Mouse (Mus musculus): Measurements from ENCODE around the gene Prpf6. TPM values are rescaled to one million over a fixed set of nuclear protein-coding genes. Genes with fewer than 3 reads are reported as not detected.

Gene Prpf6
- polyA plus RNA-seq, 1 experiment: 27.7 TPM

- no peak overlapping the region for H3K4me3 ChIP-seq (replicated peaks; ENCODE audit: control insufficient read depth, low read depth, low read length)
- 84% methylated on average over 11 of the region's 11 CpGs for WGBS
Measured at GRCm38 (mm10) chr2:181588229-181588780, 3.4 kb upstream of the Prpf6 start.

DNA sequence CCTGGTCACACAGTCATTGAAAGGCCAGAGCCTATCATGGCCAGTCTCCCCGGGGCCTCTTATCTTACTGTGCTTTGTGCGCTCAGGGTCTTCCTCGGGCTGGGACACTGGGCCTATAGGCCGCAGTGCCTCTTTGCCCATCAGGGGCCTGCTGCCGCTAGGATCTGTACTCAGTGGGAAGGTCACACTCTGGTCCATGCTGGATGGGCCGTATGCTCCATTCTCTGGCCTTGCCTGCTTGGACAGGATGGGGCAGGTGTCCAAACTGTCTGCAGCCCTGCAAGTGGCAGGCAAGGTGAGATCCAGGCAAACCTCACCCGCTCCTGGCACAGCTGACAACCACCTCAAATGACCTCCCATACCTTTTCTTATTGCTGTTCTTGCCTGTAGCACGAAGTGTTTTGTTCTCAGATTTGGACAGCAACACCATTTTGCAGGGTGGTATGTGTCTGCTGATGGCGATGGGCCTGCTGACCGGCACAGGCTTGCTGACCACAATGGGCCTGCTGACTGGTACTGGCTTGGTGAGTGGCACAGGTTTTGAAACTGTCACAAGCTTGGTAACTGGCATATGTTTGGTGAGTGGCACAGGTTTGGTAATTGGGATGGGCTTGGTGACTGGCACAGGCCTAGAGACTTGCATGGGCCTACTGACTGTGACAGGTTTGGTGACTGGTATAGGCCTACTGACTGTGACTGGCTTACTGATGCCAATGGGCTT, 2.5 kb upstream of the Prpf6 start:
- Histone ChIP-seq H3K4me3 (replicated peaks; ENCODE audit: control insufficient read depth, low read depth, low read length) (no peak overlapping the region), H3K4me1 (ENCODE audit: control insufficient read depth, insufficient read depth, low read length) (no peaks in the 10 kb centered on the region), H3K27ac (ENCODE audit: control insufficient read depth, insufficient read depth, low read depth, low read length, poor library complexity) (no peak overlapping the region)
- no peak for TF ChIP-seq CTCF (IDR thresholded peaks at IDR 0.05; ENCODE audit: control insufficient read depth, insufficient read depth, low read length)
- no peak for TF ChIP-seq POLR2A (IDR thresholded peaks at IDR 0.05; ENCODE audit: borderline replicate concordance, control insufficient read depth, low read depth, low read length)
- 88% methylated on average over 10 of the region's 10 CpGs for WGBS

More at GRCm38 (mm10) chr2:181588229-181588780, 3.4 kb upstream of the Prpf6 start:
- no peaks in the 10 kb centered on the region for H3K4me1 ChIP-seq (ENCODE audit: control insufficient read depth, insufficient read depth, low read length)
- H3K27ac ChIP-seq (ENCODE audit: control insufficient read depth, insufficient read depth, low read depth, low read length, poor library complexity): no peak overlapping the region
- TF ChIP-seq CTCF (IDR thresholded peaks at IDR 0.05; ENCODE audit: control insufficient read depth, insufficient read depth, low read length): no peak
- TF ChIP-seq POLR2A (IDR thresholded peaks at IDR 0.05; ENCODE audit: borderline replicate concordance, control insufficient read depth, low read depth, low read length): no peak

- Histone ChIP-seq H3K27ac (ENCODE audit: control insufficient read depth, insufficient read depth, low read depth, low read length, poor library complexity) (no peak overlapping the region), H3K4me3 (replicated peaks; ENCODE audit: control insufficient read depth, low read depth, low read length) (no peak overlapping the region), H3K4me1 (ENCODE audit: control insufficient read depth, insufficient read depth, low read length) (no peaks in the 10 kb centered on the region)
- TF ChIP-seq CTCF (IDR thresholded peaks at IDR 0.05; ENCODE audit: control insufficient read depth, insufficient read depth, low read length) (no peak), POLR2A (IDR thresholded peaks at IDR 0.05; ENCODE audit: borderline replicate concordance, control insufficient read depth, low read depth, low read length) (no peak)
- 94% methylated on average over 9 of the region's 9 CpGs for WGBS
Measured at GRCm38 (mm10) chr2:181589732-181590105, 1.9 kb upstream of the Prpf6 start.

DNA sequence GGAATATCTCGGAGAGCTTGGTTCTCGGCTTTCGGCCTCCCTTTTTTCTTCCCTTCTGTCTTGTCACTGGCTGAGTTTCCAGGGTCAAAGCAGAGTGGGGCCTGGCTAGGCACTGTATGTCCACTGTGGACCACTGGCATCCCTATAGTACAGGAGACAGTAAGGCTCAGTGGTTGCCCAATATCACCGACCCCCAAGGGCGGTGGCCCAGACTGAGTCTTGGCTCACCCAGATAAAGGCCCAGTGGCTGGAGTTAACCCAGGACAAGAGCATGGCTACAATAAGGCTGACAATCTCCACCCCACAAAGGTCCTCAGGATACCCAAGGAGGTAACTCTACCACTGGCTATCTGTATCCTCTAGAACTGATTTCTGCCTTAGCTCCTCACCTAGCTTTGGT, 1.2 kb upstream of the Prpf6 start:
- H3K27ac ChIP-seq (ENCODE audit: control insufficient read depth, insufficient read depth, low read depth, low read length, poor library complexity): no peak overlapping the region
- H3K4me3 ChIP-seq (replicated peaks; ENCODE audit: control insufficient read depth, low read depth, low read length): no peak overlapping the region
- 78% methylated on average over 5 of the region's 5 CpGs for WGBS
- no peaks in the 10 kb centered on the region for H3K4me1 ChIP-seq (ENCODE audit: control insufficient read depth, insufficient read depth, low read length)
- no peak for TF ChIP-seq CTCF (IDR thresholded peaks at IDR 0.05; ENCODE audit: control insufficient read depth, insufficient read depth, low read length)
- TF ChIP-seq POLR2A (IDR thresholded peaks at IDR 0.05; ENCODE audit: borderline replicate concordance, control insufficient read depth, low read depth, low read length): no peak

GRCm38 (mm10) chr2:181592231-181593041, 768 bp downstream of the Prpf6 start, which contains the start of gene Zfp512b:
Zfp512b (minus strand) TSS chr2:181592803.
- H3K27ac ChIP-seq (ENCODE audit: control insufficient read depth, insufficient read depth, low read depth, low read length, poor library complexity): peak within 1 kb of the TSS; percentile 82
- peak within 1 kb of the TSS; percentile 89 for H3K4me3 ChIP-seq (replicated peaks; ENCODE audit: control insufficient read depth, low read depth, low read length)
- WGBS: under 1% methylated on average over 96 of the region's 97 CpGs
- TF ChIP-seq POLR2A (IDR thresholded peaks at IDR 0.05; ENCODE audit: borderline replicate concordance, control insufficient read depth, low read depth, low read length) (peak; percentile 45; the same call in 1 of the 2 replicates), CTCF (IDR thresholded peaks at IDR 0.05; ENCODE audit: control insufficient read depth, insufficient read depth, low read length) (no peak; the same call in 1 of the 2 replicates)
- no peaks in the 10 kb centered on the region for H3K4me1 ChIP-seq (ENCODE audit: control insufficient read depth, insufficient read depth, low read length)

GRCm38 (mm10) chr2:181593042-181593421, 1.4 kb downstream of the Prpf6 start:
- peak overlapping the region; percentile 82 for H3K27ac ChIP-seq (ENCODE audit: control insufficient read depth, insufficient read depth, low read depth, low read length, poor library complexity)
- TF ChIP-seq POLR2A (IDR thresholded peaks at IDR 0.05; ENCODE audit: borderline replicate concordance, control insufficient read depth, low read depth, low read length): no peak
- no peak for TF ChIP-seq CTCF (IDR thresholded peaks at IDR 0.05; ENCODE audit: control insufficient read depth, insufficient read depth, low read length)
- H3K4me3 ChIP-seq (replicated peaks; ENCODE audit: control insufficient read depth, low read depth, low read length): peak overlapping the region; percentile 89
- WGBS: 2% methylated on average over 6 of the region's 6 CpGs
- no peaks in the 10 kb centered on the region for H3K4me1 ChIP-seq (ENCODE audit: control insufficient read depth, insufficient read depth, low read length)

DNA sequence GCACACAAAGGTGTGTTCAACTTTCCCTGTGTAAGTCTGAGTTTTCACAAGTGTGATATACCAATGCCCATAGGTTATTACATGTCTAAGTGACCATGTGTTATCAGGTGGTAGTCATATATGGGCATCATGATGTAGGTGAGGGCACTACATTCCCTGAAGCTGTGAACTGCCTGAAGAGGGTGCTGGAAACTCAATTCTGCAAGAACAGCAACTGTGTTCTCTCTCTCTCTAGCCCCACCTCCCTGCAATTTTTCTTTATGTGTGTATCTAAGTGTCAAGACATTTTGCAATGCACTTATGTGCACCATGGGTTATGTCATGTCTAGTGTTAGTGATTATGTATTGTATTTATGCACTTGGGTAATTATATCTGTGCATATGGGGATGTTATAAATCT, 2.3 kb downstream of the Prpf6 start:
- no peak overlapping the region for H3K27ac ChIP-seq (ENCODE audit: control insufficient read depth, insufficient read depth, low read depth, low read length, poor library complexity)
- no peaks in the 10 kb centered on the region for H3K4me1 ChIP-seq (ENCODE audit: control insufficient read depth, insufficient read depth, low read length)
- no peak for TF ChIP-seq CTCF (IDR thresholded peaks at IDR 0.05; ENCODE audit: control insufficient read depth, insufficient read depth, low read length)
- no peak for TF ChIP-seq POLR2A (IDR thresholded peaks at IDR 0.05; ENCODE audit: borderline replicate concordance, control insufficient read depth, low read depth, low read length)
- H3K4me3 ChIP-seq (replicated peaks; ENCODE audit: control insufficient read depth, low read depth, low read length): no peak overlapping the region
